Mouse (Mus musculus) adrenal gland, adult 2 months (tissue): ENCODE data around the gene Zglp1. TPM values are rescaled to one million over a fixed set of nuclear protein-coding genes. Genes with fewer than 3 reads are reported as not detected.

Experiments
- DNase-seq: peaks from one replicate; pipeline ENCODE4 v3.0.0; 2021
- microRNA-seq, 2 experiments: library from miRNA; unstranded; fragments of <30 nt; microRNA quantifications; one replicate each; pipeline ENCODE4 v1.2.0; 2021
- polyA plus RNA-seq: library from polyadenylated mRNA; depleted of rRNA; stranded (reverse); fragments of >200 nt; gene quantifications from 2 replicates; pipeline ENCODE4 v1.2.3, GENCODE M21; 2012; rRNA removed
- total RNA-seq, 2 experiments: library from RNA; stranded (reverse); gene quantifications; 2 replicates each; pipeline ENCODE4 v1.2.3; 2021

Zglp1 gene
- total and polyA plus RNA-seq, 3 experiments: not detected

- no peak for DNase-seq
These were observed 40.0 kb downstream of the Zglp1 start for GRCm38 (mm10) chr9:21026849-21027248.

GRCm38 (mm10) chr9:21025258-21025810 is 41.6 kb downstream of the Zglp1 start:
- DNase-seq: no peak

- DNase-seq: no peak
These were observed 44.2 kb downstream of the Zglp1 start for GRCm38 (mm10) chr9:21022726-21023125.

GRCm38 (mm10) chr9:21022288-21022687 is 44.6 kb downstream of the Zglp1 start:
- no peak for DNase-seq

GRCm38 (mm10) chr9:21021363-21021762 is 45.5 kb downstream of the Zglp1 start:
- DNase-seq: no peak

GRCm38 (mm10) chr9:21018600-21018999 is 48.3 kb downstream of the Zglp1 start:
- no peak for DNase-seq

- no peak for DNase-seq
These were observed 49.7 kb downstream of the Zglp1 start for GRCm38 (mm10) chr9:21017177-21017575.

GRCm38 (mm10) chr9:21016331-21017176 is 50.3 kb downstream of the Zglp1 start:
- DNase-seq: peak; percentile 37

- peak; percentile 76 for DNase-seq
These were observed 51.2 kb downstream of the Zglp1 start, which contains the start of gene Icam1 for GRCm38 (mm10) chr9:21015571-21016130. TSS of gene Icam1 (plus strand) at chr9:21015985.

GRCm38 (mm10) chr9:21014691-21015570 is 52.0 kb downstream of the Zglp1 start:
- peak; percentile 73 for DNase-seq

Small RNA genes within 50 kb of the gene (microRNA-seq; reads per million reads assigned to microRNA genes)
- gene Mir1900 (0 reads per million in 2 experiments), gene Mir7082 (0.22 to 1.7 reads per million in 2 experiments)

Other genes starting within 250 kb of the Zglp1 start
- gene Rdh8, start 248.6 kb downstream of the Zglp1 start, total RNA-seq: not detected
- not detected in 2 replicates for gene Rdh8, start 248.6 kb downstream of the Zglp1 start, polyA plus RNA-seq
- 10 to 100 TPM; 19.4 to 20.1 TPM for gene A230050P20Rik, start 198.5 kb downstream of the Zglp1 start, total RNA-seq
- gene A230050P20Rik, start 198.5 kb downstream of the Zglp1 start, polyA plus RNA-seq: 140 and 164 TPM in 2 replicates
- gene Angptl6, start 187.4 kb downstream of the Zglp1 start, total RNA-seq: 1 to 10 TPM; 3.3 TPM
- gene Angptl6, start 187.4 kb downstream of the Zglp1 start, polyA plus RNA-seq: 4.0 and 6.5 TPM in 2 replicates
- gene Ppan, start 178.9 kb downstream of the Zglp1 start, total RNA-seq: 10 to 100 TPM; 27.6 to 44.4 TPM
- gene Ppan, start 178.9 kb downstream of the Zglp1 start, polyA plus RNA-seq: 128 and 140 TPM in 2 replicates
- gene Eif3g, start 168.5 kb downstream of the Zglp1 start, total RNA-seq: 100 to 1,000 TPM; 156 to 170 TPM
- gene Eif3g, start 168.5 kb downstream of the Zglp1 start, polyA plus RNA-seq: 123 and 133 TPM in 2 replicates
- gene Dnmt1, start 107.2 kb downstream of the Zglp1 start, total RNA-seq: 10 to 100 TPM; 43.0 to 44.0 TPM
- 29.6 and 29.8 TPM in 2 replicates for gene Dnmt1, start 107.2 kb downstream of the Zglp1 start, polyA plus RNA-seq
- 10 to 100 TPM; 20.4 to 26.6 TPM for gene S1pr2, start 90.3 kb downstream of the Zglp1 start, total RNA-seq
- gene S1pr2, start 90.3 kb downstream of the Zglp1 start, polyA plus RNA-seq: 14.8 and 15.7 TPM in 2 replicates
- 100 to 1,000 TPM; 120 to 130 TPM for gene Mrpl4, start 64.4 kb downstream of the Zglp1 start, total RNA-seq
- 245 and 270 TPM in 2 replicates for gene Mrpl4, start 64.4 kb downstream of the Zglp1 start, polyA plus RNA-seq
- 10 to 100 TPM; 10.8 to 19.1 TPM for gene Icam1, start 51.1 kb downstream of the Zglp1 start, total RNA-seq
- gene Icam1, start 51.1 kb downstream of the Zglp1 start, polyA plus RNA-seq: 7.5 and 8.3 TPM in 2 replicates
- 1 to 10 TPM; 1.1 to 5.1 TPM for gene Icam4, start 37.7 kb downstream of the Zglp1 start, total RNA-seq
- gene Icam4, start 37.7 kb downstream of the Zglp1 start, polyA plus RNA-seq: 1.9 and 2.7 TPM in 2 replicates
- under 1 TPM; 0.17 to 0.31 TPM for gene Icam5, start 35.0 kb downstream of the Zglp1 start, total RNA-seq
- gene Icam5, start 35.0 kb downstream of the Zglp1 start, polyA plus RNA-seq: 0.41 and 0.48 TPM in 2 replicates
- gene Gm49373, start 6.0 kb upstream of the Zglp1 start, total RNA-seq: under 1 TPM; 0.24 to 0.43 TPM
- gene Gm49373, start 6.0 kb upstream of the Zglp1 start, polyA plus RNA-seq: 0.18 and 0.19 TPM in 2 replicates
- gene Fdx1l, start 6.5 kb upstream of the Zglp1 start, total RNA-seq: 10 to 100 TPM; 40.7 to 48.6 TPM
- gene Fdx1l, start 6.5 kb upstream of the Zglp1 start, polyA plus RNA-seq: 59.6 and 86.5 TPM in 2 replicates
- gene Gm38431, start 24.9 kb upstream of the Zglp1 start, total RNA-seq: 1 to 10 TPM in 1 of 2 experiments, under 1 TPM in 1; 0.90 to 2.5 TPM
- gene Gm38431, start 24.9 kb upstream of the Zglp1 start, polyA plus RNA-seq: 68.5 and 74.0 TPM in 2 replicates
- gene Raver1, start 24.9 kb upstream of the Zglp1 start, total RNA-seq: 10 to 100 TPM; 50.8 to 53.4 TPM
- 52.8 and 76.4 TPM in 2 replicates for gene Raver1, start 24.9 kb upstream of the Zglp1 start, polyA plus RNA-seq
- gene Tyk2, start 64.2 kb upstream of the Zglp1 start, total RNA-seq: 10 to 100 TPM; 12.7 to 14.6 TPM
- 23.5 and 25.8 TPM in 2 replicates for gene Tyk2, start 64.2 kb upstream of the Zglp1 start, polyA plus RNA-seq
- gene Cdc37, start 82.9 kb upstream of the Zglp1 start, total RNA-seq: 100 to 1,000 TPM; 179 to 202 TPM
- gene Cdc37, start 82.9 kb upstream of the Zglp1 start, polyA plus RNA-seq: 58.3 and 59.0 TPM in 2 replicates
- gene Pde4a, start 98.6 kb upstream of the Zglp1 start, total RNA-seq: 10 to 100 TPM in 1 of 2 experiments, 1 to 10 TPM in 1; 8.8 to 17.7 TPM
- gene Pde4a, start 98.6 kb upstream of the Zglp1 start, polyA plus RNA-seq: 13.2 and 15.6 TPM in 2 replicates
- 10 to 100 TPM; 36.6 to 56.5 TPM for gene Keap1, start 172.3 kb upstream of the Zglp1 start, total RNA-seq
- 132 and 142 TPM in 2 replicates for gene Keap1, start 172.3 kb upstream of the Zglp1 start, polyA plus RNA-seq
- 1 to 10 TPM in 1 of 2 experiments, under 1 TPM in 1; 0.66 to 1.9 TPM for gene S1pr5, start 181.3 kb upstream of the Zglp1 start, total RNA-seq
- 1.2 and 1.4 TPM in 2 replicates for gene S1pr5, start 181.3 kb upstream of the Zglp1 start, polyA plus RNA-seq
- gene Atg4d, start 198.2 kb upstream of the Zglp1 start, total RNA-seq: 10 to 100 TPM; 25.9 to 47.0 TPM
- 36.2 and 42.9 TPM in 2 replicates for gene Atg4d, start 198.2 kb upstream of the Zglp1 start, polyA plus RNA-seq
- gene Kri1, start 220.9 kb upstream of the Zglp1 start, total RNA-seq: 10 to 100 TPM; 27.3 to 38.5 TPM
- 11.7 and 14.4 TPM in 2 replicates for gene Kri1, start 220.9 kb upstream of the Zglp1 start, polyA plus RNA-seq
- 10 to 100 TPM in 1 of 2 experiments, 1 to 10 TPM in 1; 6.0 to 20.3 TPM for gene Cdkn2d, start 224.3 kb upstream of the Zglp1 start, total RNA-seq
- 36.0 and 42.9 TPM in 2 replicates for gene Cdkn2d, start 224.3 kb upstream of the Zglp1 start, polyA plus RNA-seq
- gene Ap1m2, start 245.2 kb upstream of the Zglp1 start, total RNA-seq: not detected
- not detected in 2 replicates for gene Ap1m2, start 245.2 kb upstream of the Zglp1 start, polyA plus RNA-seq